Mouse (Mus musculus): ENCODE results near the gene Cblc.
A peak's percentile ranks its signal among the peaks of the same experiment; 100 is the strongest.

Cblc gene

DNA sequence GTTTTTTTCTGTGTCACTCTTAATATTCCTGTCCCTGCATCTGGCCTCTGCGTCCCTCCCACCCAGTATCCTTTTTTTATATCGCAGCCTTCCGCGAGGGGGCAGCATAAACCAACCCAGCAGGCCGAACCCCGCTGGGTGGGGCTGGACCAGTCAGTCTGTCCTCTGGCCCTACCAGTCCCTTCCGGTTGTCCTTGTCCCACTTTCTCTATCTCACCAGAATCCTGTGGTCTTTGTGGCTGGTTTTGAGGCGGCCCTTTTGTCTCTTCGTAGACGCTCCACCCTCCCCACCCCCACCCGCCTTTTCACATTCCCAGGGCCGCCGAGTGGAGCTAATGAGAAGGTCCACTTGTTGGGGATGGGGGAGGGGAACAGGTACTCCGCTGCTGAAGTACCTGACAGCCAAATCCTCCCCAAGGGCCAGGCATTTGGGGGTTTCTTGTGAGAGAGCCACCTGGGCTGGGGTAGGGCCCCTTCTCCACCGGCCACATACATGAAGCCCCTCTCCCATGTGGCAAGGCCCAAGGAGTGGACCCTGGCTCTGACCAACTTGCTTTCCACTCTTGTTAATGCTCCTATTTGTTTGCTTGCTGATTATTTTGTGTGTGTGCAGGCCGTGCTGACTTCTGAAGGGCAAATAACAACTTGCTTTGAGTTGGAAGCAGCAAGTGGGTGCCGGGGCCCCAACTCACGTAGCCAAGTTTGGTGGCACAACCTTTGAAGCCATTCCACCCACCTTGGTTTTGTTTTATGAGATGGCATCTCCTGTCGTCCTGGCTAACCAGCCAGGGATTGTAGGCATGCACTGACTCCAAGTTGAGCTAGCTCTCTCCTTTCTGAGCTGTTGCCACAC, 46.2 kb downstream of the Cblc start, which contains the start of gene Nectin2:
Gene Nectin2 (minus strand): TSS at position 267 of the 853 bp plus-strand sequence.
- DNase-seq (ENCODE audit: low spot score in 2 of 2): peak; percentile 88 to 90

- peak; percentile 96 to 98 for DNase-seq (ENCODE audit: low spot score in 2 of 2)
These were observed 47.0 kb downstream of the Cblc start for GRCm38 (mm10) chr7:19749389-19750216.

- no peak for DNase-seq (ENCODE audit: low spot score in 2 of 2)
These were observed 48.1 kb downstream of the Cblc start for GRCm38 (mm10) chr7:19748219-19749195.

DNA sequence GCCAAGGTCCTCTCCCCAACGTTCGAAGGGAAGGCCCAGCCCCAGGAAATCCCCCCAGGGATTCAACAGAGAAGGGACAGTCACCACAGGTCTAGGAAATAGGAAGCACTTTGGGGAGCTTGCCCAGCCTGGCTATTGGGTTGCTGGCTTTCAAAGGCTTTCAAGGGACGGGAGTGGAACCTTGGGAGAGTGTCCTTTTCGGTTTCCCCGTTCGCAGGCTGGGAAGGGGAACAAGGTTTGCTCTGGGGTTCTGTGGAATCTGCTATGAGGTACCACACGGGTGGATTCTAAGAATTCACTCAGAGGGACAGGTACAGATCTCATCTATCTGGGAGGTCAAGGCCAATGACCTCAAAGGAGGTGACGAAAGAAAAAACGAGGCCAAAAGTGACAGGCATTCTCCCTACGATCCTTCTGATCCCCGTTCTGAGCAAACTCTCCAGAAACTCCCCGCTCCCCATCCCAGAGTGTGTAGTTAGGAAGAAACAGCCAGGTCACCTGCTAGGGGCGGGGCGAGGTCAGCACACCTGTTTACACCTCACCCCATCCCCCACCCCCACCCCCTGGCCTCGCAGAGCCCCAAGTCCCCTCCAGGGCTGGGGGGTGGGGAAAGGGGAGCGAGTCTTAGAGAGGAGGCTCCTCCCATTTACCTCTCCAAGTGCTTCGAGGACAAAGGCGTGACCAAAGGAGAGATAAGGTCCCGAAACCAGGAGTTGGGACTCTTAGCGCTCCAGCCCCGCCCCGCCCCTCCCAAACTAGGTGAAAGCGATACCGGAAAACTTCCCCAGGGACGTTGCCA, 49.0 kb downstream of the Cblc start:
- DNase-seq (ENCODE audit: low spot score in 2 of 2): peak; percentile 33 to 38

DNA sequence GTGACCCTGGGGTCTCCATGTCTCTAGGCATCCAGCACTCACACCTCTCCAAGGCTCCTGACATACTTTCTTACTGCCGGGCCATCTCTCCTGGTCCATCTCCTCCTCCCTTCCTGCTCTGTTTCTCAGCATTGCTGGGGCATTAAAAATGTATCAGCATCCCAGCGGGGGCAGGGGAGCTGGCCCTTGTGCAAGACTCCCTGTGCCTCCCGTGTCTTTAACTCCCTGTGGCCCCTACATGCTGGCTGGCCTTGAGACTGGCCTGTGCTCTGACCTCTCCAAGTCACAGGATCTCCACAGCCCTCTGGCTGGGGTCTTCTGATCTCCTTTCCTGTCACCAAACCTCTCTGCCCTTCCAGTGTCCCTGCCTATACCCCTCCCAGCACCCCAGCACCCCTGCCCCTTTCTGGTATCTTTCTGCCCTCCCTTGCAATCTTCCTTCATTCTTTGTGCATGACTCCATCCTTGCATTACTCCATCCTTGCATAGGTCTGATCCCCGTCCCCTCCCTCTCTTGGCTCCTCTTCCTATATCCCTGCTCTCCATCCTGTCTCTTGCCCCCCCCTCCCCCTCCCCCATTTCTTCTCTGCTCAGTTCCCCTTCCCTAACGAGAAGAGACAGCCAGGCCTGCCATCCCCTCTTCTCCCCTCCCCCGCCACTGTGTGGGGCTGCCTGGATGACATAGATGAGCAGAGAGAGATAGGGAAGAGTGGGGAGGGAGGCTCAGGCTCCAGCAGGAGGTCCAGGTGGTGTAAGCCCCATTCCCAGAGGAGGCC, 50.0 kb downstream of the Cblc start:
- no peak for DNase-seq (ENCODE audit: low spot score in 2 of 2)

DNA sequence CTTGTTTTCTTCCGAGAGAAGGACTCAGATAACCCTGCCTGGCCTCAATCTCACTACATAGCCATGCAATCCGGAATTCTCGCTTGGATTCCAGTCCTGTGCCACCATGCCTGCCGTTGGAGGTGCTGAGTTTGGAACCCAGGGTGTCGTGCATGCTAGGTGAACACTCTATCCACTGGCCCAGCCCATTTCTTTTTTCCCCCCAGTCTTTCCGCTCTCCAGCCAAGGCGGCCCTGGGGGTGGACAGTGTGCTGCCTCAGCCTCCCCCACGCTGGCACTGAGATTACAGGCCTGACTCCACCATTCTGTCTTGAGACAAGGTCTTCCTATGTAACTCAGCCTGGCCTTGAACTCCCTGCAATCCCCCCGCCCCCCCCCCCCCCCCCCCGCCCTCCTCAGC, 50.6 kb downstream of the Cblc start:
- no peak for DNase-seq (ENCODE audit: low spot score in 2 of 2)

DNA sequence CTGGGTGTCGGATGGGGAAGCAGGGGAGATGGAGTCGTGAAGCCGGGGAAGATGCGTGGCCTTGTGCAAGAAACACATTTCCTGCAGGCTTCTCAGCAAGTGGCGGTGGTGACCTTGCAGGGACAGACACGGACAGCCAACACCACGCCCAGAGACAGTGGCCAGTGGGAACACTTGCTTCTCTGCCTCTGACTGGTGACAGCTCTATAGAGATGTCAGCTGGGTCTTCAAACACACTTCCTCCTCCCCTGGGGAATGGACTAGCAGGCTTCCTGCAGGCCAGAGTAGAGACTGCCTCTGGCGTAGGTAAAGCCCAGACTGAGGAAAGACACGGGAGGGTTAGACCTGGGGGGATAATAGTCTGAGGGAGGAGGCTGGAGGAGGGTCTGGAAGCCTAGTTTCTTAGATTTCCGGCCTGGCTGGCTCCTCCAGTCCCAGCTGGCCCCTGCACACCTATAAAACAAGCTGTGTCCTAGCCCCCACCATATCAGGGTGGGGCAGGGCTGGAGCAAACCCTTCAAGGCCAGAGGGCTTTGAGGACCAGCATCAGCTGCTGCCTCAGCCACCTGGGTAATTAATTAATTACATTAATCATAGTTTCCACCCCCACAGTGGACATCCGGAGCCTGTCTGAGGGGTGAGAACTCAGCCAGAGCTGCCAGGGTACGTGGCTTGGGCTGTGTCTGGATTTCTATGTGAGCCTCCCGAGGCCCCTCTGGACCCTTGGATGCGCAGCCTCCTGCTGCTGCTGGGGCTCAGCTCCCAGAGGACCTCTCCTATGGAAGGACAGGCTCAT, 51.8 kb downstream of the Cblc start:
- peak in 1 of 2 experiments; percentile 31 for DNase-seq (ENCODE audit: low spot score in 2 of 2)

DNA sequence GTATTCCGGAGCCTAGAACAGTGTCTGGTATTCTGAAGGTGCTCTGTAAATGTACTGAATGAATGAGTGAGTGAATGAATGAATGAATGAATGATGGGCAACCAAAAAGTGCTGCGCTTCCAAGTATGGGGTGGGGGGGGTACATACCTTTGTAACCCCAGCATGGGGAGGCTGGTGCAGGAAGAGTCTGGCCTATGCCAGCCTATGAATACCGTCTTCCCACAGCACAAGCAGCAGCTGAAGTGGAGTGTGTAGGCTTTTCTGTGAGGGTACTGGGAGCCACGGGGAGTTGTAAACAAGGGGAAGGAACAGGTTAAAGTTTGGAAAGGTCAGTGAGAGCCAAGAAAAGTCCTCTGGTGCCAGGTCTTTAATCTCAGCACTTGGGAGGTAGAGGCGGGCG, 52.8 kb downstream of the Cblc start:
- no peak for DNase-seq (ENCODE audit: low spot score in 2 of 2)

DNA sequence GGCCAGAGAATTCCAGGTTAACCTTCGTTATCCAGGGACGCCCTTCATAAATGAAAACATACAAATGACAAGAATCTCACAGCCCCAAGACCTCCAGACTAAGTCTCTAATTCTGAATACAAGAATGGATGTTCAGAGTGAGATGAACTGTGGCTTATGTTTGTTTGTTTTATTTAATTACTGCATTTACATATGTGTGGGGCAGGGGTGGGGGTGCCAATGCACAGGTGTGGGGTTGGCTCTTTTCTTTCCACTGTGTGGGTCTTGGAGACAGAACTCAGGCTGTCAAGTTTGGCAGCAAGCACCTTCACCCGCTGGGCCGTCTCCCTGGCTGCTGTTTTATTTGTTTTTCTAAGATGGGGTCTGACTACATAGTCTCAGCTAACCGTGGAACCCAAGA, 54.1 kb downstream of the Cblc start:
- DNase-seq (ENCODE audit: low spot score in 2 of 2): no peak

DNA sequence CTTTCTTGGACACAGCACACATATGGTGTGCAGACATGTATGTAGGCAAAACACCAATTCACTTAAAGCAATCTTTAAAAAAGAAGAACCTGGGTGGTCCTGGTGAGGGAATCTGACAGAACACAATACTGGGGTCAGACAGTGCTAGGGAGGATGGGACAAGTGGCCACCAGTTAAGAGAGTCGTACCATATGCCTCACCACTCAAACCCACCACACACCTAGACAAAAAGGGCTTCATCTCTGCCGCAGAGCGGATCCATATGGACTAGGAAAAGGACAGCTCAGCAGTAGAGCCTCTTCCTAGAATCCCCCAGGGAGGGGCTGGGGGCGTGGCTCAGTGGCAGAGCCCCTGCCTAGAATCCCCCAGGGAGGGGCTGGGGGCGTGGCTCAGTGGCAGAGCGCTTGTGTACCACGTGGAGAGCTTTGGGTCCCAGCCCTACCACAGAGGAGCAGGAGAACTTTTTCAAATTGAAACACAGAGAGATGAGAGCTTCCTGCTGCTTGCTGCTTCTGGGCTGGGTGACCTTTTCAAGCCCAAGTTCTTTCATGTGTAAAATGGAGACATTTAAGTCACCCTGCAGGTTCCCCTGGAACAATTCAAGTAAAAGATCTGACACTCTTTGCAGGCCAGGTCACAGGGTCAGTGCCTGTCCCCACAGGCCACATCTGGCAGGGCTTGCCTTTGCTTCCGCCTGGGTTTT, 55.1 kb downstream of the Cblc start:
- DNase-seq (ENCODE audit: low spot score in 2 of 2): peak in 1 of 2 experiments; percentile 27

DNA sequence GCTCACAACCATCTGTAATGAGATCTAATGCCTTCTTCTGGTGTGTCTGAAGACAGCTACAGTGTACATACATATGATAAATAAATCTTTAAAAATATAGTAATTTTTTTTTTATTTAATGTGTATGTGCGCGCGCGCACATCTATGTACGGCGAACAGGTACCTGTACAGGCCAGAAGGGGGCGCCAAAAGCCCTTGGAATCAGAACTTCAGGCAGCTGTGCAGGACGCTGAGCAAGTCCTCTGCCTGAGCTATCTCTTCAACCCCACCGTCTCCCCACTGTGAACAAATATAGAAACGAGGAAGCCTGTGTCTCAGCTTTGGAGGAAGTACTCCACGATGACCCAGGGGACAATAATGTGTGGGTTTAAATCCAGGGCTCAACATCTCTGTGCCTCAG, 56.3 kb downstream of the Cblc start:
- DNase-seq (ENCODE audit: low spot score in 2 of 2): no peak

- no peak for DNase-seq (ENCODE audit: low spot score in 2 of 2)
These were observed 57.8 kb downstream of the Cblc start for GRCm38 (mm10) chr7:19738771-19739170.

GRCm38 (mm10) chr7:19736389-19737057, 60.1 kb downstream of the Cblc start:
- DNase-seq (ENCODE audit: low spot score in 2 of 2): no peak

DNA sequence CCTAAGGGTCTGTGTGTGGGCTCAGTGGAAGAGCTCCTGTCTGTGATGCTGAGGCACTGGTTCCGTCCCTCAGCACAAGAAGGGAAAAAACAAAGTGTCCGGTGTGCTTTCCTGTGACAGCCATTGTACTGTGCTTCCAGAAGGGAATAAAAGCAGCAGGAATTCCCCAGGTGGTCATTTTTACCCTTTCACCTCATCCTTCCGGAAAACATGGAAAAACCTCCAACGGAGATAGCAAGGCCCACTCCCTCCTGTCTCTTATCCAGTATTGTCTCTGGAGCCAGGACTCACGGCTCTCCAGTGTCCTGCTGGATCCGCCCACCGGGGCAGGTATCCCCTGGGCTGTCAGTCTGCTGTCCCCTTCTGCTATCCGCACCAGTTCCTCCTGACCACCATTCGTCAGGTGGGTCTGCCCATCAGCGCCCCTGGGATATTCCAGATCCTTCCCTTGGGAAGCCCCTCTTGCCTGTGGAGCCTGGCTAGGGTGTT, 62.4 kb downstream of the Cblc start:
- no peak for DNase-seq (ENCODE audit: low spot score in 2 of 2)

Data from urinary bladder, postnatal 36 days (tissue).